Mouse (Mus musculus) stomach, postnatal 0 days (tissue): ENCODE measurements around the gene Papss2.
"Not testable (repeated sequence)": the region's sequence is repeated elsewhere in the genome, so short reads cannot be mapped to it uniquely, and the experiment has no call there.

Experiments used
- CTCF ChIP-seq: IDR thresholded peaks from 2 replicates; pipeline ENCODE4 v1.5.1; 2016; ENCODE audit warnings: antibody characterized with exemption, low read depth, mild to moderate bottlenecking, moderate library complexity
- EP300 ChIP-seq: optimal IDR thresholded peaks from 2 replicates; pipeline ENCODE3; 2016; ENCODE audit warnings: antibody characterized with exemption

DNA sequence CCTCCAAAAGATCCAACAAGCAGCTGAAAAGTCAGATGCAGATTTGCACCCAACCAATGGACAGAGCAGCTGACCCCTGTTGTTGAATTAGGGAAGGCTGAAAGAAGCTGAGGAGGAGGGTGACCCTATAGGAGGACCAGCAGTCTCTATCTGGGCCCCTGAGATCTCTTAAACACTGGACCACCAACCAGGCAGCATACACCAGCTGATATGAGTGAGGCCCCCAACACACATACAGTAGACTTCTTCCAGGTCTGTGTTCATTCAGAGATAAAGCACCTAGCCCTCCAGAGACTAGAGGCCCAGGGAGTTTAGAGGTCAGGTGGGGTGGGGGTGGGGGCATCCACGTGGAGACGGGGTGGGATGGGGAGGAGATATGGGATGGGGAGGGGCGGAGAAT is 92.6 kb downstream of the Papss2 start:
- not testable (repeated sequence) for TF ChIP-seq CTCF, EP300
